Mouse (Mus musculus) stomach, embryonic 15.5 days (tissue): ENCODE measurements around the gene Traf5. TPM values are rescaled to one million over a fixed set of nuclear protein-coding genes. Genes with fewer than 3 reads are reported as not detected.

Experiments used
- ATAC-seq: fragments of 200-750 bp; cut with Nextera tagmentation; 2 replicates; pipeline ENCODE4 v1.8.0; 2017; ENCODE audit warnings: low read depth, moderate number of reproducible peaks, moderate TSS enrichment; ENCODE audit not compliant: insufficient read depth, low FRiP score
- H3K27ac ChIP-seq: fragments of 300-500 bp; sonication (generic); 2 replicates; pipeline ENCODE4 v1.5.1; 2015; ENCODE audit warnings: mild to moderate bottlenecking, inconsistent platforms
- H3K27me3 ChIP-seq: fragments of 300-500 bp; sonication (generic); replicated peaks from 2 replicates; pipeline ENCODE4 v1.6.1; 2015; ENCODE audit warnings: inconsistent platforms
- H3K36me3 ChIP-seq: fragments of 300-500 bp; sonication (generic); 2 replicates; pipeline ENCODE4 v1.6.1; 2015; ENCODE audit warnings: inconsistent platforms
- H3K4me1 ChIP-seq: fragments of 300-500 bp; sonication (generic); 2 replicates; pipeline ENCODE4 v1.6.1; 2015; ENCODE audit warnings: inconsistent platforms
- H3K4me2 ChIP-seq: fragments of 300-500 bp; sonication (generic); 2 replicates; pipeline ENCODE4 v1.6.1; 2015; ENCODE audit warnings: mild to moderate bottlenecking, inconsistent platforms
- H3K4me3 ChIP-seq: fragments of 300-500 bp; sonication (generic); replicated peaks from 2 replicates; pipeline ENCODE4 v1.5.1; 2015; ENCODE audit warnings: inconsistent platforms
- H3K9ac ChIP-seq: fragments of 300-500 bp; sonication (generic); 2 replicates; pipeline ENCODE4 v1.6.1; 2015; ENCODE audit warnings: inconsistent platforms
- H3K9me3 ChIP-seq: fragments of 300-500 bp; sonication (generic); 2 replicates; pipeline ENCODE4 v1.6.1; 2016; ENCODE audit warnings: inconsistent platforms
- WGBS: fragments of 180-500 bp; shearing (Covaris S2); methylation state at CpG from one replicate; pipeline ENCODE4 v1.1.7; 2015; 5-methylcytosine and 5-hydroxymethylcytosine counted together
- microRNA-seq: library from miRNA; unstranded; fragments of <30 nt; microRNA quantifications from one replicate; pipeline ENCODE4, GENCODE M21; 2016
- polyA plus RNA-seq: library from polyadenylated mRNA; unstranded; fragments of >200 nt; fragmentation: Nextera tagmentation; extraction: Ambion mirVana; gene quantifications from 2 replicates; pipeline ENCODE4 v1.2.1, GENCODE M21; 2015

The Traf5 gene
- polyA plus RNA-seq, 1 experiment from 2014 or later: 23.7 TPM

DNA sequence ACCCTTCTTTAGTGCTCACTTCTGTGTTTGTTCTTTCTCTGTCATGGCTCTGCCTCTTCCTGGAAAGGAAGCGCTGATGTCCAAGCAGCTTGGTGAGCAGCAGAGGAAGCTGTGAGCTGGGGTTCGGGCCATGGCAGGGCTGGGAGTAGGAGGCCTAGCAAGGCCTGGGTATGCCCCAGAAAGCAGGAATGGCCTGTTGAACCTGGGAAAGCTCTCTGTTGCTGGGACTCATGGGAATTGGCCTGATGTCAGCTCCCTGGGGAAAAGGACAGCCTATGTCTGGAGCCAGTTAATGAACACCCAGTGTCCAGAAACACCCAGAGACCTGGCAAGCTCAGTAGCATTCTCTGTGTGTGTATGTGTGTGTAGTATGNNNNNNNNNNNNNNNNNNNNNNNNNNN lies 135.5 kb downstream of the Traf5 start:
- Histone ChIP-seq H3K9ac (no peak overlapping the region), H3K4me2 (no peak overlapping the region), H3K4me3 (no peak overlapping the region), H3K4me1 (no peaks in the 10 kb centered on the region), H3K36me3 (no peaks in the 10 kb centered on the region), H3K27me3 (no peaks in the 10 kb centered on the region), H3K9me3 (no peaks in the 10 kb centered on the region), H3K27ac (peak overlapping the region; percentile 49; the same call in 1 of the 2 replicates)
- WGBS: 84% methylated on average over 2 of the region's 2 CpGs
- ATAC-seq: no peak

DNA sequence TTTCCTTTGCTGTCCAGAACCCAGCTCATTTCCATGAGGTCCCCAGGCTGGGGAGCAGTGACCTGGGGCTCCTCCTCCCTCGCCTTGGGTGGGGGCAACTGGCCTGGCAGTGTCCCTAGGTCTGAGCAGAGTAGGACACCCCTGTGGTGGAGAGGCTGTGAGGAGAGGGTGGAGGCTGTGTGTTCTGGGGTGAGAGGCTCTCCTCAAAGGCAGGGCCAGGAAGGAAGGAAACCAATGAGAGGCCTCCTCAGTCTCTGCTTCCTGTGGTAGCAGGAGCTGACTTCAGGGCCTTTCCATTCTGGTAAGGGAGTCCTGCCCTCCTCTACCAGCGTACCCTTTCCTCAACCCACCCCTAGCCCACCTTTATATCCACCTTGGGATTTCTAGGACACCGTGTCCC lies 136.1 kb downstream of the Traf5 start:
- Histone ChIP-seq H3K36me3 (no peaks in the 10 kb centered on the region), H3K27ac (peak overlapping the region; percentile 49; the same call in 1 of the 2 replicates), H3K9me3 (no peaks in the 10 kb centered on the region), H3K27me3 (no peaks in the 10 kb centered on the region), H3K4me2 (no peak overlapping the region), H3K9ac (no peak overlapping the region), H3K4me1 (no peaks in the 10 kb centered on the region), H3K4me3 (no peak overlapping the region)
- 0 out of 2 replicates have a peak, but pooled peaks have one; percentile 47 for ATAC-seq
- WGBS: 70% methylated on average over 3 of the region's 3 CpGs

DNA sequence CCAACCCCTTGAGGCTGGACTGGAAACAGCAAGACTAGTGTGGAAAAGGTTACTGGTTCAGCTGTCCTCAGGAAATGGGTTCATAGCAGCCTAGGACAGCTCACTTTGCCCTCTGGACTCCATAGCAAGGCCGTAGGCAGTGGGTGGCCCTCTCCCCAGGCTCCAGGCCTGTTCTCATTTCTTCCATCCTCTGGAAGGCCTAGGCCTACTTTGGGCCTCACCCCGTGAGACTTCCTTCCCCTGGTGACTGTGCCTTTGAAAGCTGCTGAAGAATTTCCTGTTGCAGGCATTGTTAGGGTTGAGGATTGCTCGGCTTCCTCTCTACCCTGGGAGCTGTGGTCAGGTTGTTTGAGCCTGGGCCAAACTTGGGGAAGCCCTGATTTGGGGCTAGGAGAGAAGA lies 137.3 kb downstream of the Traf5 start:
- H3K4me2 ChIP-seq: no peak overlapping the region
- no peaks in the 10 kb centered on the region for H3K9me3 ChIP-seq
- H3K4me1 ChIP-seq: no peaks in the 10 kb centered on the region
- no peak overlapping the region for H3K9ac ChIP-seq
- 52% methylated on average over 3 of the region's 3 CpGs for WGBS
- ATAC-seq: 0 out of 2 replicates have a peak, but pooled peaks have one; percentile 32
- H3K4me3 ChIP-seq: no peak overlapping the region
- peak overlapping the region; percentile 54 for H3K27ac ChIP-seq
- no peaks in the 10 kb centered on the region for H3K36me3 ChIP-seq
- H3K27me3 ChIP-seq: no peaks in the 10 kb centered on the region

DNA sequence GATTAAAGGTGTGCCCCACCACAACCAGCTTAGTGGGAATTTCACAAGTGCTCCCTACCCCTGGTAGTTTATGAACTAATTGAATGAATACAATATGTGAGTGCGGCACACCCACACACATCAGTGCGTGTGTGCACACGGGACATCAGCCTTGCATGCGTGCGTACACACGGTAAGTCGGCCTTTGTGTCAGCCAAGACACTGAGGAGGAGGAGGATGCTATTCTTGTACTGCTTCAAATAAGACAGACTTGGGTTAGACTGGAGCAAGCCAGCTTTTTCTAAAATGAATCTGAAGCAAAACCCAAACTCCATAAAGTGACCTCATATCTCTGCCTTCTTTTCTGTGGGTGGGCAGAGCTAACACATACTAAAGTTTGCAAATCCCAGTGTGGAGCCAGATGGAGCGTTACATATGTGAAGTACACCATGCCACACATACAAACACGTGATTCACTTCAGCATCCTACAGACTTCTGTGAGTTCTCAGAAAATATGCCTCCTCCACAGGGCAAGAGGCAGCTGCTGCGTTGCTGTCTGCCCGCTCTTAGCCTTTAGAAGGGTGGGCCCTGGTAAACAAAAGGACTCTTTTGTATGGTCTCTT lies 139.5 kb downstream of the Traf5 start:
- no peak overlapping the region for H3K4me3 ChIP-seq
- no peaks in the 10 kb centered on the region for H3K27me3 ChIP-seq
- no peak overlapping the region for H3K9ac ChIP-seq
- no peaks in the 10 kb centered on the region for H3K9me3 ChIP-seq
- no peaks in the 10 kb centered on the region for H3K4me1 ChIP-seq
- 83% methylated on average over 11 of the region's 11 CpGs for WGBS
- H3K4me2 ChIP-seq: no peak overlapping the region
- no peak for ATAC-seq
- no peak overlapping the region for H3K27ac ChIP-seq
- H3K36me3 ChIP-seq: no peaks in the 10 kb centered on the region

DNA sequence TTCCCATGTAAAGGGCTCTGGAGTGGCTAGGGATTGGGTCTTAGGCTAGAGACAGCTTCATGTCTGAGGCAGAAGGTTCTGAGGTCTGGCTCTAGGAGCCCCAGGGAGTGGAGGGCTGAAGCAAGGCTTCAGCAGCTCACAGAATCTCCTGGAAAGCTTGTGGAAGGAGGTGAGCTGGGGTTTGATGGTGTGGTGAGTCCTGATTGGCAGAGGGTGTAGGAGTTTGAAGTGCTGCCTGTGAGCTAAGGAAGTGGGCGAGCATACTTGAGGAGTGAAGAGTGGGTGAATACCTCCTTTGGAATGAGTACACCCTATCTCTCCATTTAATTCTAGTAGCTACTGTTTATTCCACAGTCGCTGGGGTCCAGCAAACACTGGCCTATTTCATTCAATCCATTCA lies 141.7 kb downstream of the Traf5 start:
- no peak overlapping the region for H3K9ac ChIP-seq
- H3K27me3 ChIP-seq: no peaks in the 10 kb centered on the region
- H3K9me3 ChIP-seq: no peaks in the 10 kb centered on the region
- no peak overlapping the region for H3K27ac ChIP-seq
- H3K4me3 ChIP-seq: no peak overlapping the region
- ATAC-seq: no peak
- H3K4me1 ChIP-seq: 0 out of 2 replicates have a peak, but pooled peaks cover 3% of the 10 kb centered on the region
- no peak overlapping the region for H3K4me2 ChIP-seq
- no peaks in the 10 kb centered on the region for H3K36me3 ChIP-seq
- WGBS: 58% methylated on average over 2 of the region's 2 CpGs

DNA sequence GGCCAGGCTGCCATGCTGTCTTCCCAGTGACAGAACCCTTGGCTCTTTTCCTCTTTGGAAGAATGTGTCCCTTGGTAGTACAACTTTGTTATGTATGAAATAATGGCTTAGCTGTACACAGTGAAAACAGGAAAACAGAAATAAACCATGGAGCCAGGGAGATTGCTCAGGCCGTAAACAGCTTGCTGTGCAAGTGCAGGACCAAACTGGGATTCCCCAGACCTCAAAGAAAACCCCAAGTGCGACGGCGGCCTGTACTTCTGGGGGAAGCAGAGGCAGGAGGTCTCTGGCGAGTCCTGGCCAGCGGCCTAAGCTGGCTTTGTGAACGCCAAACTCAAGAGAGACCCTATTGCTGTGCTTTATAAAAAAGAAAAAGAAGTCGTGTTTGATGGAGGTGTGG lies 143.8 kb downstream of the Traf5 start:
- no peak for ATAC-seq
- 87% methylated on average over 8 of the region's 8 CpGs for WGBS
- Histone ChIP-seq H3K4me2 (no peak overlapping the region), H3K27me3 (no peaks in the 10 kb centered on the region), H3K9me3 (no peaks in the 10 kb centered on the region), H3K4me3 (no peak overlapping the region), H3K9ac (no peak overlapping the region), H3K27ac (no peak overlapping the region), H3K4me1 (0 out of 2 replicates have a peak, but pooled peaks cover 3% of the 10 kb centered on the region), H3K36me3 (no peaks in the 10 kb centered on the region)

DNA sequence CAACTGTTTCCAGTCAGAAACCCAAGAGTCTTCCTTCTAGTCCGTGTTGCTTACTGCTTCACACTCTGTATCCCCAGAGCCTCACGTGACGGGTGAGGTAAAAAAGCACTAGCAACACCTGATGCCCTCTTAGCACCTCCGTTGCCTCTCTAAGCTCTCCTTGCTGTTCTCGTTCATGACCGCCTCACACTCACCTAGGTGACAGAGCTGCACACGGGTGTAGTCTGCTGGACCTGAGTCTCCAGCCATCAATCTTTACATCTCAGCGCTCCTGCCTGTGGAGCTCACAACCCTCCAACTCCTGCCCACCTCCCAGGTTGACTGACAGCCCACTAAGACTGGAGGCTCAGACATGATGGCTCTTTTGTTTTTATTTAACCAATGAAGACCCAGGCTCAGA lies 144.6 kb downstream of the Traf5 start:
- Histone ChIP-seq H3K27me3 (no peaks in the 10 kb centered on the region), H3K27ac (no peak overlapping the region), H3K4me1 (0 out of 2 replicates have a peak, but pooled peaks cover 3% of the 10 kb centered on the region), H3K36me3 (no peaks in the 10 kb centered on the region), H3K4me3 (no peak overlapping the region), H3K9ac (no peak overlapping the region), H3K4me2 (no peak overlapping the region), H3K9me3 (no peaks in the 10 kb centered on the region)
- WGBS: 70% methylated on average over 8 of the region's 8 CpGs
- ATAC-seq: no peak

Small RNA genes lying within 50 kb of the gene (microRNA-seq; reads per million reads assigned to microRNA genes)
- gene Mir3473c: not detected

Other genes starting within 250 kb of the Traf5 start
- gene Slc30a1, start 185.8 kb downstream of the Traf5 start, polyA plus RNA-seq: 4.5 and 4.9 TPM in 2 replicates
- gene Rd3, start 115.2 kb downstream of the Traf5 start, polyA plus RNA-seq: 0.15 and 0.32 TPM in 2 replicates
- gene Rcor3, start 45.5 kb upstream of the Traf5 start, polyA plus RNA-seq: 24.8 and 26.3 TPM in 2 replicates
- gene Kcnh1, start 98.2 kb upstream of the Traf5 start, polyA plus RNA-seq: 0.89 and 1.1 TPM in 2 replicates